Mouse (Mus musculus) small intestine, adult 2 months (tissue): Measurements from ENCODE around the gene Ndrg2.

ENCODE experiments used
- CTCF ChIP-seq: fragments of 200-500 bp; IDR thresholded peaks from 2 replicates; pipeline ENCODE4 v1.5.1; 2012; ENCODE audit warnings: low read depth, mild to moderate bottlenecking, control low read depth, inconsistent platforms, low read length, moderate library complexity, mixed read lengths; ENCODE audit not compliant: insufficient replicate concordance, insufficient read length; ENCODE audit errors: extremely low read depth
- POLR2A ChIP-seq: fragments of 200-500 bp; IDR thresholded peaks from 2 replicates; pipeline ENCODE4 v1.6.1; 2012; ENCODE audit warnings: low read depth, mild to moderate bottlenecking, control low read depth, inconsistent platforms, low read length, moderate library complexity

GRCm38 (mm10) chr14:51921759-51922570 lies 8.0 kb upstream of the Ndrg2 start:
- no peak for TF ChIP-seq CTCF
- TF ChIP-seq POLR2A, result no peak
